Mouse (Mus musculus): ENCODE measurements around the gene Hba-a2.

DNA sequence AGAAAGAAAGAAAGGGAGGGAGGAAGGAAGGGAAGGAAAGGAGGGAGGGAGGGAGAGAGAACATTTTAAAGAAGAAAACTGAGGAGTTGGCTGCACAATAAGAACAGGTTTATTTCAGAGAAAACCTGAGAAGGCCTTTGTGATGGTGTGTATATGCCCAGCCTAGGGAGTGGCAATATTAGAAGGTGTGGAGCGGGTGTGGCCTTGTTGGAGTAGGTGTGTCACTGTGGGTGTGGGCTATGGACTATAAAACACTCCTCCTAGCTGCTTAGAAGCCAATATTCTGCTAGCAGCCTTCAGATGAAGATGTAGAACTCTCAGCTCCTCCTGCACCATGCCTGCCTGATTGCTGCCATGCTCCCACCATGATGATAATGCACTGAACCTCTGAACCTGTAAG lies 47.1 kb downstream of the Hba-a2 start:
- TF ChIP-seq GATA1 (IDR thresholded peaks at IDR 0.05; ENCODE audit: borderline replicate concordance, low read length), result no peak
- no peak for TF ChIP-seq CTCF (IDR thresholded peaks at IDR 0.05; ENCODE audit: low read depth, low read length)
- TF ChIP-seq TAL1 (conservative IDR thresholded peaks at IDR 0.05; ENCODE audit: low read depth, low read length), result no peak
- TF ChIP-seq GATA2 (IDR thresholded peaks at IDR 0.05; ENCODE audit: borderline replicate concordance, low read depth, low read length), result no peak
- no peak for TF ChIP-seq POLR2AphosphoS5 (IDR thresholded peaks at IDR 0.05; ENCODE audit: insufficient replicate concordance, low read depth, low read length)
